Mouse (Mus musculus): ENCODE results near the gene Btnl2.

- TF ChIP-seq TAL1 (IDR thresholded peaks at IDR 0.05; ENCODE audit: low read length), result no peak
- no peak for TF ChIP-seq GATA1 (IDR thresholded peaks at IDR 0.05; ENCODE audit: low read length)
Measured at GRCm38 (mm10) chr17:34314286-34314685, 40.3 kb upstream of the Btnl2 start.

All from erythroblast, embryonic 14.5 days (primary cell).